Mouse (Mus musculus): ENCODE measurements at regions not wholly inside any gene's neighbourhood (a gene's known extent, or its start where the extent isn't known, plus 50 kb on each side); places are given as distances from the start of the nearest gene placed in this dataset.

DNA sequence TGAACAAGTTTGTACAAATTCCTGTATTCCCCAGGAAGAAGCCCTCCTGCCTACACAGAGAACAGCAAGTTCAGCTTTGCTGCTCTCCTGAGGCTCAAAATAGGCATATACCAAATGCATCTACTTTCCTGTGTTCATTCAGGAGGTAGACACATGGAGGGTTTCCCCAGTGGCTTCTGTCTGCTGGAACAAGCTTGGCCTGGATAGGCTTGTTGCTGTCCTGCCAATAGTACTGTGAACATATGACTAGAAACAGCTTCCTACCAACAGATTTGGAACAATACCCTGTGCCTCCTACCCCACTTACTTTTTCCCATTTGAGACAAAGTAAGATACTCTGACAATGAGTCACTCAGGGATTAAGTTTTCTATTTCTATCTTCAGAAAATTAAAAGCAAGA, 93.8 kb upstream of the Wdpcp start:
- Histone ChIP-seq H3K4me1 (ENCODE audit: insufficient read depth, low read depth, low read length) (no peaks in the 10 kb centered on the region), H3K9ac (replicated peaks; ENCODE audit: low read depth) (no peak overlapping the region), H3K9me3 (ENCODE audit: low read length) (no peaks in the 10 kb centered on the region), H3K27ac (ENCODE audit: low read length) (no peak overlapping the region), H3K4me3 (ENCODE audit: low read depth, low read length) (no peak overlapping the region), H3K4me2 (replicated peaks; ENCODE audit: low read depth, low read length) (no peak overlapping the region), H3K27me3 (replicated peaks; ENCODE audit: insufficient read depth, low read length) (no peaks in the 10 kb centered on the region), H3K36me3 (ENCODE audit: insufficient read depth, low read length) (no peaks in the 10 kb centered on the region)
- ATAC-seq (no peak), DNase-seq (ENCODE audit: low spot score) (no peak)
- TF ChIP-seq EP300 (IDR thresholded peaks at IDR 0.05) (no peak), CTCF (IDR thresholded peaks at IDR 0.05) (no peak)

DNA sequence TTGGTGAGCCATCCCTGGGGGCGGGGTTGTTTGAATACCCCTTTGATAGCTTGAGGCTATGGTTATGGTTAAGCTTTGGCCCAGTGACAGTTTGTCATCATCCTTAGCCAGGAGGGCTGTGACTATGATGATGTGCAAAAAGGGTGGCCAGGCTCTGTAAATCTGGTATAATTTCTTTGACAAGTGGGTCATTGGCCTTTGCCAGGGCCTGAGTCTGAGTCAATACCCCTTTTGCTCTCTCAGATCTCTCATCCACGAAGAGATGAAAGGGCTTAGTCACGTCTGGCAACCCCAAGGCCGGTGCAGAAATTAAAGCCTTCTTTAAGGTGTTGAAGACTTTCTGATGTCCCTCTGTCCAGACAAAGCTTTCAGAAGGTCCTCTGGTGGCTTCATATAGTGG, 99.7 kb upstream of the Ugp2 start:
- no peaks in the 10 kb centered on the region for H3K9me3 ChIP-seq (ENCODE audit: low read length)
- DNase-seq (ENCODE audit: low spot score) (no peak), ATAC-seq (no peak)
- 74% methylated on average over 4 of the region's 4 CpGs for WGBS
- H3K36me3 ChIP-seq (ENCODE audit: insufficient read depth, low read length): no peaks in the 10 kb centered on the region
- no peaks in the 10 kb centered on the region for H3K4me1 ChIP-seq (ENCODE audit: insufficient read depth, low read depth, low read length)
- no peak overlapping the region for H3K9ac ChIP-seq (replicated peaks; ENCODE audit: low read depth)
- H3K27me3 ChIP-seq (replicated peaks; ENCODE audit: insufficient read depth, low read length): no peaks in the 10 kb centered on the region
- H3K4me2 ChIP-seq (replicated peaks; ENCODE audit: low read depth, low read length): no peak overlapping the region
- no peak overlapping the region for H3K4me3 ChIP-seq (ENCODE audit: low read depth, low read length)
- TF ChIP-seq CTCF (IDR thresholded peaks at IDR 0.05) (no peak), EP300 (IDR thresholded peaks at IDR 0.05) (no peak)
- H3K27ac ChIP-seq (ENCODE audit: low read length): no peak overlapping the region

DNA sequence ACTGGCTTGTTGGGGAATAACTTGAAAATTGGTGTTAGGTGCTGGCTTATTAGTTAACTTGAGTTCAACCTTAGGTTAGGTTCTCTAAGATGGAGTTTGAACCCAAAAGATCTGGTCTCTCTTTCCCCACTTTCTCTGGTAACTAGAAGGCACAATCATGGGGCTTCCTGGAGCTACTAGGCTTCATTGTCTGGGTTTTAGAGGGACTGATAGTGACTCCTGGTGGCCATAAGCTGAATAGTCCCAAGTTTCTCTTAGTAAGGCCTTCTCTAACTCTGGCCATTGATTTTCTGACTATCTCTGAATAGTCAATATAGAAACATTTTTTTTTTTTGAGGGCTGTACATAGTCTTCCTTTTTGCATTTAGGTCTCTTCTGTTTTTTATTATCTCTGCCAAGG, 97.5 kb upstream of the Ugp2 start:
- DNase-seq (ENCODE audit: low spot score) (no peak), ATAC-seq (no peak)
- H3K4me1 ChIP-seq (ENCODE audit: insufficient read depth, low read depth, low read length): no peaks in the 10 kb centered on the region
- H3K4me3 ChIP-seq (ENCODE audit: low read depth, low read length): no peak overlapping the region
- no peaks in the 10 kb centered on the region for H3K36me3 ChIP-seq (ENCODE audit: insufficient read depth, low read length)
- H3K27ac ChIP-seq (ENCODE audit: low read length): no peak overlapping the region
- H3K4me2 ChIP-seq (replicated peaks; ENCODE audit: low read depth, low read length): no peak overlapping the region
- no peaks in the 10 kb centered on the region for H3K9me3 ChIP-seq (ENCODE audit: low read length)
- no peaks in the 10 kb centered on the region for H3K27me3 ChIP-seq (replicated peaks; ENCODE audit: insufficient read depth, low read length)
- TF ChIP-seq EP300 (IDR thresholded peaks at IDR 0.05) (no peak), CTCF (IDR thresholded peaks at IDR 0.05) (peak; percentile 51)
- H3K9ac ChIP-seq (replicated peaks; ENCODE audit: low read depth): no peak overlapping the region

DNA sequence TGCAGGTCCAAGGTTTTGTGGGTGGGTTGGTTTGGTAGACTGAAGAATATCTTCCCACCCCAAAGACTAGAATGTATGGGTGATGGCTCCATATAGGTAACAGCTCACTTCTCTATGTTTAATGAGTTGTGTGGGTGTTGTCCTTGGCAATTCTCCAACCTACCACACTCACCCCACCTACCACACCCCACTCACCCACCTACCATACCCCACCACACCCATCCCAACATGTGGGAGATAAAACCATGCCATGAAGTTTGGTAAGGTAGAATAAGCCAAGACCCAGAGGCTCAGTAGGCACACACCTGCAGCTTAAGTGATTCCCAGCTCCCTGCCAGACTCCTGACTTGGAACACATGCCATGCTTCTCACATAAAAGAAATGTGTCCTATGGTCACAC, 89.0 kb upstream of the Ugp2 start:
- Histone ChIP-seq H3K4me1 (ENCODE audit: insufficient read depth, low read depth, low read length) (no peaks in the 10 kb centered on the region), H3K27ac (ENCODE audit: low read length) (no peak overlapping the region), H3K36me3 (ENCODE audit: insufficient read depth, low read length) (no peaks in the 10 kb centered on the region), H3K4me3 (ENCODE audit: low read depth, low read length) (no peak overlapping the region), H3K27me3 (replicated peaks; ENCODE audit: insufficient read depth, low read length) (no peaks in the 10 kb centered on the region), H3K4me2 (replicated peaks; ENCODE audit: low read depth, low read length) (no peak overlapping the region), H3K9me3 (ENCODE audit: low read length) (no peaks in the 10 kb centered on the region), H3K9ac (replicated peaks; ENCODE audit: low read depth) (no peak overlapping the region)
- DNase-seq (ENCODE audit: low spot score) (no peak), ATAC-seq (no peak)
- no peak for TF ChIP-seq EP300 (IDR thresholded peaks at IDR 0.05)

DNA sequence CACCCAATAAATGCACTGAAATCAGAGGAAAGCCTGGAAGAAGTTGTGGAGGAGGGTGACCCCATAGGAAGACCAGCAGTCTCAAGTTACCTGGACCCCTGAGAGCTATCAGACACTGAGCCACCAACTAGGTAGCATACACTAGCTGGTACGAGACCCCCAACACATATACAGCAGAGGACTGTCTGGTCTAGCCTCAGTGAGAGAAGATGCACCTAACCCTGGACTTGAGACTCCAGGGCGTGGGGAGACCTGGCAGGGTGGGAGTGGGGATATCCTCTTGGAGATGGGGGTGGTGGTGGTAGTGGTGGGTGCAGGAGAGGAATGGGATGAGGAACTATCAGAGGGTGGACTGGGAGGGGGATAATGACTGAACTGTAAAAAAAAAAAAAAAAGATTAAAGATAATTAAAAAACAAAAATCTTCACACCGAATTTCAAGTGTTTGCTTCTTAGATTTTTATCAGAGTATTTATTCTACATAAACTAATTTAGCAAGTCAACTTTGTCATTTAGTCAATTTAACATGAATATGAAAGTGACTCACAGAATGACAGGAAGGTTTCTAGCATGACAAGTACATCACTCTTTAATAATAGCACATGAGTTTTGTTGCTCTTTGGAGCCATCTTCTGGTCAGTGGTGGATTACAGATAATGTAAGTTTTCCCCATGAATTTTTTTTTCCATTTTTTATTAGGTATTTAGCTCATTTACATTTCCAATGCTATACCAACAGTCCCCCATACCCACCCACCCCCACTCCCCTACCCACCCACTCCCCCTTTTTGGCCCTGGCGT, 82.5 kb upstream of the Ugp2 start:
- Histone ChIP-seq H3K9me3 (ENCODE audit: low read length) (no peaks in the 10 kb centered on the region), H3K36me3 (ENCODE audit: insufficient read depth, low read length) (no peaks in the 10 kb centered on the region), H3K27ac (ENCODE audit: low read length) (no peak overlapping the region), H3K27me3 (replicated peaks; ENCODE audit: insufficient read depth, low read length) (no peaks in the 10 kb centered on the region), H3K4me2 (replicated peaks; ENCODE audit: low read depth, low read length) (no peak overlapping the region), H3K9ac (replicated peaks; ENCODE audit: low read depth) (no peak overlapping the region), H3K4me1 (ENCODE audit: insufficient read depth, low read depth, low read length) (no peaks in the 10 kb centered on the region), H3K4me3 (ENCODE audit: low read depth, low read length) (no peak overlapping the region)
- WGBS: 70% methylated on average over 3 of the region's 4 CpGs
- TF ChIP-seq EP300 (IDR thresholded peaks at IDR 0.05) (0 out of 2 replicates have a peak, but pooled peaks have one; percentile 16), CTCF (IDR thresholded peaks at IDR 0.05) (peak; percentile 70)
- peak; percentile 86 for DNase-seq (ENCODE audit: low spot score)
- ATAC-seq: no peak

DNA sequence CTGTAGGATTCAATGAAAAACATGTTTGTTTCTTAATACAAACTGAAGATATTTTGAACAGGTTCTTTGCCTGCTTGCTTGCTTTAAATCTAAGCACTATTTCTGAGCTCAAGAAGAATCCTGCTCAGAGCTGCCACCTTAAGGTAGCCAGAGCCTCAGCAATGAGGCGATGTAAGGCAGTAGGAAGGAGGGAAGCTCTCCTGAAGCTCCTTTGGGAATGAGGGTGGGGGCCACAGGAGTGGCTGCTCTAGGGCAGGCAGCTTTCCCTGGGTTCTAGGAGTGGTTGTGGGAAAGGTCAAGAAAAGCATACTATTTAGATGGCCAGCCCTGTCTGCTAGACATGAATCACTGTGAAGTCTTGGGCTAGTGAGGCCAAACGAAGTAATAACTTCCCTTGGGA, 62.7 kb upstream of the Ugp2 start:
- Histone ChIP-seq H3K4me2 (replicated peaks; ENCODE audit: low read depth, low read length) (no peak overlapping the region), H3K36me3 (ENCODE audit: insufficient read depth, low read length) (no peaks in the 10 kb centered on the region), H3K9me3 (ENCODE audit: low read length) (no peaks in the 10 kb centered on the region), H3K4me1 (ENCODE audit: insufficient read depth, low read depth, low read length) (no peaks in the 10 kb centered on the region), H3K27me3 (replicated peaks; ENCODE audit: insufficient read depth, low read length) (no peaks in the 10 kb centered on the region), H3K27ac (ENCODE audit: low read length) (no peak overlapping the region), H3K4me3 (ENCODE audit: low read depth, low read length) (no peak overlapping the region), H3K9ac (replicated peaks; ENCODE audit: low read depth) (no peak overlapping the region)
- WGBS: 37% methylated on average over 2 of the region's 2 CpGs
- DNase-seq (ENCODE audit: low spot score) (peak; percentile 78), ATAC-seq (peak; percentile 67)
- no peak for TF ChIP-seq EP300 (IDR thresholded peaks at IDR 0.05)
- TF ChIP-seq CTCF (IDR thresholded peaks at IDR 0.05): peak; percentile 77

DNA sequence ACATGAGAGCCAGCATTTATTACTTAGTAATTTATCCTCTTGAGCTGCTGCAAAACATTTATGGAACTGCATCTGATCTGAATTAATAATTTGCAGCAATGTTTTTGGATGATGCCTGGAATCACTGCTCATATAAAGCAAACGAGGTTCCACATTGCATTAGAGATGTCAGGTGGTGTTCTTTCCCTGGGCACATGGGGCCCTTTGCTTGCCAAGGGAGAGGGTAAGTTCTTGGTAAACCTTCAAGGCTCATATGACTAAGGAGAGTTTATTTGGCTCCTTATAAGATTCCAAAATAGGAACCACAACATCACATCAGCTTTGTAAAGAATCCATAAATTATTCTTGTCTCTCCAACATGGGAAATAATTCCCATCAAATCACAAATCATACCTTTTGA, 59.0 kb upstream of the Ugp2 start:
- H3K9me3 ChIP-seq (ENCODE audit: low read length): no peaks in the 10 kb centered on the region
- WGBS: 50% methylated on average over 1 of the region's 1 CpGs

More for the DNA sequence above, 59.0 kb upstream of the Ugp2 start:
- H3K4me3 ChIP-seq (ENCODE audit: low read depth, low read length): no peak overlapping the region
- H3K36me3 ChIP-seq (ENCODE audit: insufficient read depth, low read length): no peaks in the 10 kb centered on the region
- no peak overlapping the region for H3K4me2 ChIP-seq (replicated peaks; ENCODE audit: low read depth, low read length)
- ATAC-seq (no peak), DNase-seq (ENCODE audit: low spot score) (no peak)
- no peaks in the 10 kb centered on the region for H3K4me1 ChIP-seq (ENCODE audit: insufficient read depth, low read depth, low read length)
- no peaks in the 10 kb centered on the region for H3K27me3 ChIP-seq (replicated peaks; ENCODE audit: insufficient read depth, low read length)
- TF ChIP-seq CTCF (IDR thresholded peaks at IDR 0.05) (no peak), EP300 (IDR thresholded peaks at IDR 0.05) (no peak)
- H3K9ac ChIP-seq (replicated peaks; ENCODE audit: low read depth): no peak overlapping the region
- no peak overlapping the region for H3K27ac ChIP-seq (ENCODE audit: low read length)

Data from lung, postnatal 0 days (tissue).